Mouse (Mus musculus) olfactory bulb, adult 2 months (tissue): Measurements from ENCODE around the gene Tmem254b.
"Not testable (repeated sequence)": the region's sequence is repeated elsewhere in the genome, so short reads cannot be mapped to it uniquely, and the experiment has no call there.

ENCODE experiments used
- CTCF ChIP-seq: fragments of 200-500 bp; IDR thresholded peaks from 2 replicates; pipeline ENCODE4 v1.5.1; 2012; ENCODE audit warnings: low read depth, mild to moderate bottlenecking, low read length, moderate library complexity; ENCODE audit not compliant: insufficient read depth
- POLR2A ChIP-seq: fragments of 200-500 bp; IDR thresholded peaks from 2 replicates; pipeline ENCODE4 v1.6.1; 2012; ENCODE audit warnings: mild to moderate bottlenecking, low read depth, low read length, moderate library complexity; ENCODE audit not compliant: insufficient read depth

DNA sequence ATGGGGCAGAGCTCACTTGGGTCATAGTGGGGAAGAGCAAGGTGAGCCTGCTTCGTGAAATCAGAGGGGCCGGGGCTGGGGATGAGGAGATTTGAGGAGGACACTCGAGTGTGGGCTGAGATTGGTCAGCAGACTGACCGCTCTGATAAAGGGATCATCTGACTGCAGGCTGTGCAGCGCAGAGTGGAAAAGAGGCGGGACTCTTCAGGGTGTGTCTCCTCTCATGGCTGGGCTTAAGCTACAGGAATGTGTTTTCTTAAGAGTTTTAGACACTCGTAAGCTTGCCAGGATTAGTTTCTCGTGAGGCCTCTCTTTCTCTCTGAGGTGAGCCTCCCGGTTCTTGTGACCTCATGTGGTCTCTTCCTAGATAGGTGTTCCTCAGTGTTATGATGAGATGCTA is 45.7 kb downstream of the Tmem254b start:
- not testable (repeated sequence) for TF ChIP-seq CTCF, POLR2A
